Mouse (Mus musculus) forebrain, postnatal 0 days (tissue): ENCODE data around the gene Sin3a. TPM values are rescaled to one million over a fixed set of nuclear protein-coding genes. Genes with fewer than 3 reads are reported as not detected.

Source experiments
- ATAC-seq: fragments of 200-750 bp; cut with Nextera tagmentation; 2 replicates; pipeline ENCODE4 v1.8.0; 2017; ENCODE audit warnings: mild to moderate bottlenecking, moderate library complexity
- DNase-seq: peaks from one replicate; pipeline ENCODE4 v3.0.0-alpha.2; 2015
- H3K27ac ChIP-seq: fragments of 300-500 bp; sonication (generic); 2 replicates; pipeline ENCODE4 v1.5.1; 2014; ENCODE audit warnings: low read depth, mild to moderate bottlenecking, antibody characterized with exemption, low read length, moderate library complexity, mixed read lengths
- H3K27me3 ChIP-seq: fragments of 300-500 bp; sonication (generic); 2 replicates; pipeline ENCODE4 v1.6.1; 2014; ENCODE audit warnings: mild to moderate bottlenecking, low read length, mixed read lengths; ENCODE audit not compliant: insufficient read depth
- H3K36me3 ChIP-seq: fragments of 300-500 bp; sonication (generic); 2 replicates; pipeline ENCODE4 v1.6.1; 2014; ENCODE audit warnings: mild to moderate bottlenecking, moderate library complexity; ENCODE audit not compliant: insufficient read depth
- H3K4me1 ChIP-seq: fragments of 300-500 bp; sonication (generic); 2 replicates; pipeline ENCODE4 v1.6.1; 2014; ENCODE audit warnings: antibody characterized with exemption; ENCODE audit not compliant: insufficient read depth
- H3K4me2 ChIP-seq: fragments of 300-500 bp; sonication (generic); 2 replicates; pipeline ENCODE4 v1.6.1; 2014; ENCODE audit warnings: low read depth, mild to moderate bottlenecking, moderate library complexity
- H3K4me3 ChIP-seq: fragments of 300-500 bp; sonication (generic); 2 replicates; pipeline ENCODE4 v1.5.1; 2014; ENCODE audit warnings: low read depth, low read length, mixed read lengths
- H3K9ac ChIP-seq: fragments of 300-500 bp; sonication (generic); 2 replicates; pipeline ENCODE4 v1.6.1; 2014; ENCODE audit warnings: mild to moderate bottlenecking
- H3K9me3 ChIP-seq: fragments of 300-500 bp; sonication (generic); 2 replicates; pipeline ENCODE4 v1.6.1; 2016; ENCODE audit warnings: low read length
- CTCF ChIP-seq: sonication (generic); IDR thresholded peaks from 2 replicates; pipeline ENCODE4 v1.5.1; 2016; ENCODE audit warnings: antibody characterized with exemption, control low read depth, low read depth
- WGBS: fragments of 180-500 bp; shearing (Covaris S2); extraction: QIAGEN DNeasy Blood & Tissue Kit; methylation state at CpG from one replicate; pipeline ENCODE4 v1.1.7; 2014; 5-methylcytosine and 5-hydroxymethylcytosine counted together
- polyA plus RNA-seq: library from polyadenylated mRNA; unstranded; fragments of >200 nt; fragmentation: Nextera tagmentation; extraction: Ambion mirVana; gene quantifications from 2 replicates; pipeline ENCODE4 v1.2.1, GENCODE M21; 2015
- total RNA-seq: library from RNA; depleted of rRNA; stranded (reverse); fragments of >200 nt; gene quantifications from 2 replicates; pipeline ENCODE4 v1.2.3, GENCODE M21; 2014

The Sin3a gene
- total and polyA plus RNA-seq, 2 experiments from 2014 or later: 16.6 to 37.5 TPM

DNA sequence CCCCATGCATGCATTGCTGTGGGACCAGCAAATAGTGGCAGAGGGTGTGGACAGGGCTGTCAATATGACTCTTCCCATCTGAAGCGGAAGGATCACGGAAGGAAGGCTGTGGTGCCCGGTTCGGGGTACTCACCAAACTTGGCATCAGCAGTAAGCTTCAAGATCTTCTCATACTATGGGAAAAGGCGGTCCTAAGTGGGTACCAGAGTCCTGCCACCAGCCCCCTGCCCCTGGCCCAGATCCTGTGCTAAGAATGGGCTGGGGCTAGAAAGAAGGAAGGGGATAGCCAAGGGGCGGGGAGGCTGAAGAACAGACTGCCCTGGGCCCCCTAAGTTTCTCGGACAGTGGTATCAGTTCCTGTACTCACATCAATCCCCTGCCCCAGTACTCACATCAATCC lies 84.5 kb downstream of the Sin3a start:
- no peak overlapping the region for H3K9ac ChIP-seq
- no peak for ATAC-seq
- DNase-seq: no peak
- TF ChIP-seq CTCF: no peak
- no peak overlapping the region for H3K4me3 ChIP-seq
- H3K4me1 ChIP-seq: peaks cover 7% of the 10 kb centered on the region
- no peaks in the 10 kb centered on the region for H3K27me3 ChIP-seq
- H3K9me3 ChIP-seq: no peaks in the 10 kb centered on the region
- no peak overlapping the region for H3K27ac ChIP-seq
- WGBS: 93% methylated on average over 7 of the region's 7 CpGs
- H3K4me2 ChIP-seq: no peak overlapping the region
- peaks cover 17% of the 10 kb centered on the region for H3K36me3 ChIP-seq

GRCm38 (mm10) chr9:57156823-57157222 lies 85.0 kb downstream of the Sin3a start:
- peaks cover 17% of the 10 kb centered on the region for H3K36me3 ChIP-seq
- H3K9ac ChIP-seq: 0 out of 2 replicates have a peak overlapping the region, but pooled peaks have one; percentile 72
- no peaks in the 10 kb centered on the region for H3K27me3 ChIP-seq
- peak overlapping the region; percentile 81 for H3K4me2 ChIP-seq
- DNase-seq (no peak), ATAC-seq (no peak)
- peaks cover 7% of the 10 kb centered on the region for H3K4me1 ChIP-seq
- H3K27ac ChIP-seq: no peak overlapping the region
- no peaks in the 10 kb centered on the region for H3K9me3 ChIP-seq
- WGBS: 90% methylated on average over 8 of the region's 8 CpGs
- H3K4me3 ChIP-seq: no peak overlapping the region; the same call in 1 of the 2 replicates
- no peak for TF ChIP-seq CTCF

DNA sequence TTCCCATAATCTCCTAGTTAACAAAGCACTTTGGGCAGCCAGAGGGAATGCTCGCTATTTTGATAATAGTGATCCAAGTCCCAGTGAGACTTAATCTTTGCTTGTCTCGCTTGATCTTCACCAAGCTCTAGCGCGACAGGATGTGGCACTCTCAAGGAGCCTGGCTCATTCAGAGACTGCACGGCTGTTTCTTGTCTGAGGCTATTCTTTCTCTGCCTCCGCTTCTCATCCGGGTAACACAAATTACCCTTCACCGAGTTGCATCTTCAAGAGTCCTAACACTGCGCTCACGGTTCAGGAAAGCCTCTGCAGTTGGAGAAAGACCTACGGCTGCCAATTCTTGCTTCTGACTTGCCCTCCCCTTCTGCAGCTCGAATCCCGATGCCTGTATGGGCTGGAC lies 85.7 kb downstream of the Sin3a start:
- peak; percentile 17; the same call in 1 of the 2 replicates for ATAC-seq
- H3K27ac ChIP-seq: peak overlapping the region; percentile 80
- no peaks in the 10 kb centered on the region for H3K27me3 ChIP-seq
- peaks cover 17% of the 10 kb centered on the region for H3K36me3 ChIP-seq
- H3K9me3 ChIP-seq: no peaks in the 10 kb centered on the region
- H3K4me2 ChIP-seq: peak overlapping the region; percentile 81
- WGBS: 31% methylated on average over 13 of the region's 13 CpGs
- H3K4me1 ChIP-seq: peaks cover 7% of the 10 kb centered on the region
- peak overlapping the region; percentile 64 for H3K4me3 ChIP-seq
- no peak for TF ChIP-seq CTCF
- peak overlapping the region; percentile 72 for H3K9ac ChIP-seq
- DNase-seq: no peak

- DNase-seq (peak; percentile 97), ATAC-seq (peak; percentile 97)
- Histone ChIP-seq H3K4me3 (peak within 1 kb of the TSS; percentile 64), H3K9me3 (no peaks in the 10 kb centered on the region), H3K9ac (peak within 1 kb of the TSS; percentile 72), H3K27ac (peak within 1 kb of the TSS; percentile 80), H3K4me1 (peaks cover 7% of the 10 kb centered on the region), H3K27me3 (no peaks in the 10 kb centered on the region), H3K36me3 (peaks cover 17% of the 10 kb centered on the region), H3K4me2 (peak within 1 kb of the TSS; percentile 81)
- TF ChIP-seq CTCF: peak; percentile 42
- WGBS: under 1% methylated on average over 24 of the region's 24 CpGs
These were observed 86.2 kb downstream of the Sin3a start, which contains the start of gene Commd4 for GRCm38 (mm10) chr9:57158013-57158470. Gene Commd4, minus strand, starts transcription at chr9:57158331.

- peaks cover 7% of the 10 kb centered on the region for H3K4me1 ChIP-seq
- peaks cover 17% of the 10 kb centered on the region for H3K36me3 ChIP-seq
- no peak for ATAC-seq
- no peaks in the 10 kb centered on the region for H3K27me3 ChIP-seq
- TF ChIP-seq CTCF: no peak
- H3K9ac ChIP-seq: peak overlapping the region; percentile 36; the same call in 1 of the 2 replicates
- peak overlapping the region; percentile 64 for H3K4me3 ChIP-seq
- peak overlapping the region; percentile 81 for H3K4me2 ChIP-seq
- H3K9me3 ChIP-seq: no peaks in the 10 kb centered on the region
- WGBS: 36% methylated on average over 11 of the region's 11 CpGs
- H3K27ac ChIP-seq: 0 out of 2 replicates have a peak overlapping the region, but pooled peaks have one; percentile 24
- no peak for DNase-seq
These were observed 86.7 kb downstream of the Sin3a start for GRCm38 (mm10) chr9:57158506-57158905.

GRCm38 (mm10) chr9:57162496-57162895 lies 90.7 kb downstream of the Sin3a start:
- peak; percentile 43 for DNase-seq
- WGBS: 18% methylated on average over 3 of the region's 3 CpGs
- TF ChIP-seq CTCF: peak; percentile 73
- Histone ChIP-seq H3K4me1 (no peaks in the 10 kb centered on the region; the same call in 1 of the 2 replicates), H3K27me3 (no peaks in the 10 kb centered on the region), H3K9ac (no peak overlapping the region), H3K27ac (no peak overlapping the region), H3K36me3 (no peaks in the 10 kb centered on the region), H3K4me3 (no peak overlapping the region), H3K4me2 (no peak overlapping the region), H3K9me3 (no peaks in the 10 kb centered on the region)
- ATAC-seq: no peak

DNA sequence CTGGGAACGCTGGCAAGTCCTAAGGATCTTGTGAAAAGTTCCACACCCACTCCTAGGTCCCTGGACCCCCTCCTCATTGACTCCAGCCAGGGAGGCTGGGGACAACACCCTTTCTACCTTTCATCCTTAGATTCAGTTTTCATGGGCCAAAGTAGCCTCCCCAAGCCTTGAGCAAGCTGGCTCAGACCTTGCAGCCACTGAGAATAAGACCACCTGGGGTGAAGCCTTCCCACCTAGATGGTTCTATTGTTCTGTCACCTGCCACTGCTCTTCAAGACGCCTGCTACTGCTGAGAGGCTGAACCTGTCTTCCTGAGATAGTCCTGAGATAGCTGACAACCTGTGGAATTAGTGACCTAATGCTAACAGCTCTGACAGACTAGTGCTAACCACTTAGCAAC lies 91.3 kb downstream of the Sin3a start:
- DNase-seq (no peak), ATAC-seq (no peak)
- WGBS: 39% methylated on average over 2 of the region's 2 CpGs
- Histone ChIP-seq H3K9me3 (no peaks in the 10 kb centered on the region), H3K36me3 (no peaks in the 10 kb centered on the region), H3K4me3 (no peak overlapping the region), H3K4me1 (no peaks in the 10 kb centered on the region), H3K9ac (no peak overlapping the region), H3K27ac (no peak overlapping the region), H3K4me2 (no peak overlapping the region), H3K27me3 (no peaks in the 10 kb centered on the region)
- TF ChIP-seq CTCF: no peak
